Mouse (Mus musculus) lung, postnatal 25 days (tissue): ENCODE measurements around the gene Eif5a.
A peak's percentile ranks its signal among the peaks of the same experiment; 100 is the strongest.
"Not testable (repeated sequence)": the region's sequence is repeated elsewhere in the genome, so short reads cannot be mapped to it uniquely, and the experiment has no call there.

Experiments used
- DNase-seq: peaks from one replicate; pipeline ENCODE4 v3.0.0; 2022; ENCODE audit warnings: low spot score

Eif5a gene

DNA sequence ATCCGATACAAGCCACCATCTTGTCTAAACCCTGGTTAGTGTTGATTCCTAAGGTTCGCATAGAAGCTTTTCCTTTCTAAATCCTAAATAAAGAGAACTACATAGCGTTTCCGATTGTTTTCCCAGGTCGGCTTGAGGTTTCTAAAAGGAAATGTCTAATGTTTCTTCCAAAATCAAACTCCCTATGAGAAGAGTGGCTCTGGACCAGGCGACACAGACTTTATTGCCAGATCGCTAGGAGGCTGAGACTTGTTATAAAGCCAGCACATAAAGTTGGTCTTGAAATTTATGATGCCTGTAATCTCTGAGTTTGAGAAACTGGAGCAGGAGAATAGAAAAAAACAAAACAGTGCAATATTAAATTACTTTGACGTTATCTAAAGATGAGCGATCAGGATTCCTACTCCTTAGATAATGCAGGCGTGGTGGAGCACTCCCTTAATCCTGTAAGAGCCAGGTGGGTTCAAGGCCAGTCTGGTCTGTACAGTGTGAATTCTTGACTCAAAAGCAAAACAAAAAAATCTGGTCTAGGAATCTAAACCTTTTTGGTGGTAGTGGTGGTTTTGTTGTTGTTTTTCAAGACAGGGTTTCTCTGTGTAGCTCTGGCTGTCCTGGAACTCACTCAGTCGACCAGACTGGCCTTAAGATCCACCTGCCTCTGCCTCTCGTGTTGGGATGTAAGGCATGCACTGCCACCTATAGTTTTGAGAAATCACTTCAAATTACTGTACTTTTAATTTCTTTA is 426 bp upstream of the Eif5a start:
- no peak for DNase-seq

GRCm38 (mm10) chr11:69920266-69921031 is 1.3 kb downstream of the Eif5a start:
- no peak for DNase-seq

DNA sequence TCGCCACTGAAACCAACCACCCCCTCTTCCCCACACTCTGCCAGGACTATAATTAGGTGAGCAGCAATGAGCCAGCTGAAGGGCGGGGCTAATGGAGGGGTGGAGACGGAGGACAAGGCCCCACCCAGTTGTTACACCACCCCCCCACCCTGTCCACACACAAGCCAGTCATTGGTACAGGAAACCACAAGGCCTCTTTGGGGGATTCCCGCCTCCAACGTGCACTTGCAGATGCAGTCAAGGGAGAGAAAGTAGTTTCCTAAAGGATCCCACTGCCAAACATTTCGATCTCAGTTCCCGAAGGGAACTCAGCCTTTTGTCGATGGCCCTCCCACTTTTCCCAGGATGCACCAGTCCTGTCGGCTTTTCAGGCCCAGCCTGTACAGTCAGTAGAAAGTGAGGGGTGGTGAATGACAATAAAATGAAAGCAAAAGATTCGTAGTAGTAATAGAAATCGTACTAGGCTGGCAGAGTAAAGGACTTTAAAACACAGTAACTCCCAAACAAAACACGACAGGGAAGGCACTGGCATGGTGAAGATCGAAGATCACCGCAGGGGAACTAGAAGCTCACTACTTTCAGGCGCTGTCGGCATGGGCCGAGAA is 2.0 kb downstream of the Eif5a start:
- peak; percentile 85 for DNase-seq

GRCm38 (mm10) chr11:69919053-69919452 is 2.7 kb downstream of the Eif5a start:
- DNase-seq: no peak

DNA sequence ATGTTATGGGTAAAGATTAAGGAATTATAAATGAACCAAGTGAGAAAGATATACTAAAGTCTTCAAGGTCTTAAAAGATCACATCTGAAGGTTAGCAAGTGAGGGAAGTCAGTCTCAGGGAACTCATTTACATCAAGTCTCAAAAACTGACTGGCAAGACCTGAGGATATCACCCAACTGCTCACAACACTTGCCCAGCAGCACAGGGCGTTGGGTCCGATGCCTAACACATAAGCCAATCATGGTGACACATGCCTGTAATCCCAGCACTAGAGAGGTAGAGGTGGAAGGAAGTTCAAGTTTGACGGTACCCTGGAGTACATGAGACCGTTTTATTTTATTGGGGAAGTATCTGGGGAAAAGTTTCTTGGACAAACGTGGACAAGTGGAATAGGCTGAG is 3.6 kb downstream of the Eif5a start:
- no peak for DNase-seq

GRCm38 (mm10) chr11:69917379-69917948 is 4.3 kb downstream of the Eif5a start:
- DNase-seq: no peak

DNA sequence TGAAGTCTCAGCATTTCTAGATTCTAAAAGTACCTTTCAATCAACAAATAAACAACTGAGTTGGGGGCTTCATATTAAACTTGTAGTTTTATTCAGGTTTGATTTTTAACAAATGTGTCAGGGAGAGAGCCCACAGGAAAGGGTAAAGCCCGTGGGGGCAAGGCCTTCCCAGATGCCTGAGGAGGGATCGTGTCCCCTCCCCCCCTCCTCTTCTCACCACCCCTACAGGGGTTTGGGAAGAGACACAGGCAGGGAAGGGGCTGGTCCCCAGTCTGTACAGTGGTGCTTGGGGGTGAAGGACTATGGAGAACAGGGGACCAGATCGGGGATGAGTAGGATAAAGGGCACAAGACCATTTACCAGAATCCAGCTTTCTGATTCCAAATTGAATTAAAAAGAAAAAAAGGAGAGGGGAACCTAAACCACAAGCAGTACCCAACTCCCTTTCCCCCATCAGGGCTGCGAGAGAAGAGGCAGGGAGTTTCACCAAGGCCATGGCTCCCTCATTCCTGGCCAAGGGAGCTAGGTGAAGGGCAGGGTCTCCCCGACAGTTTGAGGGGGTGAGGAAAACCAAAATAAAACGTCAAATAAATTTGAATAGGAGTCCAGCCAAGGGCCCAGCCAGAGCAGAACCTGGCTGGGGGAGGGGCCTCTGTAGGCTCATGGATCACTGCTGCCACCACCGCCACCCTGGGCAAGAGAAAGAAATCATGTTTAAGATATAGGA is 4.9 kb downstream of the Eif5a start:
- DNase-seq: not testable (repeated sequence)

GRCm38 (mm10) chr11:69915667-69916627 is 5.8 kb downstream of the Eif5a start:
- DNase-seq: no peak

DNA sequence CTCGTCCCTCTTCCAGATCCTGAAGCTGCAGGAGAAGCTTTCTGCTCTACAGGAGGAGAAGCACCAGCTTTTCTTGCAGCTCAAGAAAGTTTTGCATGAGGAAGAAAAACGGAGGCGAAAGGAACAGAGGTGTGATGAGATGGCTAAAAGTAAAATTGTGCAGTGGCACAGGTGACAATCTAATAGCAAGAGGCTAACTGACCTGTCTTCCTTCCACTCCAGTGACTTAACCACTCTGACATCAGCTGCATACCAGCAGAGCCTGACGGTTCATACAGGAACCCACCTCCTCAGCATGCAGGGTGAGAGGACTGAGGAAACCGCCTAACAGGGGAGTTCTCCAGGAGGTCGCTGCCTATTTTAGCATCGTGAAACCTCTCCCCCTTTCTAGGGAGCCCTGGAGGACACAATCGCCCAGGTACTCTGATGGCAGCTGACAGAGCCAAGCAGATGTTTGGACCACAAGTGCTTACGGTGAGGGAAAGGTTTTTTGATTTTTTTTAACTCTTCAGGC is 6.8 kb downstream of the Eif5a start:
- DNase-seq: no peak

GRCm38 (mm10) chr11:69914372-69914764 is 7.4 kb downstream of the Eif5a start:
- no peak for DNase-seq

- peak; percentile 94 for DNase-seq
Measured at GRCm38 (mm10) chr11:69913554-69914371, 8.0 kb downstream of the Eif5a start, which contains the start of gene Gps2. Gene Gps2, plus strand, starts transcription at chr11:69913888.

GRCm38 (mm10) chr11:69912716-69913530 is 8.8 kb downstream of the Eif5a start:
- peak; percentile 75 for DNase-seq

DNA sequence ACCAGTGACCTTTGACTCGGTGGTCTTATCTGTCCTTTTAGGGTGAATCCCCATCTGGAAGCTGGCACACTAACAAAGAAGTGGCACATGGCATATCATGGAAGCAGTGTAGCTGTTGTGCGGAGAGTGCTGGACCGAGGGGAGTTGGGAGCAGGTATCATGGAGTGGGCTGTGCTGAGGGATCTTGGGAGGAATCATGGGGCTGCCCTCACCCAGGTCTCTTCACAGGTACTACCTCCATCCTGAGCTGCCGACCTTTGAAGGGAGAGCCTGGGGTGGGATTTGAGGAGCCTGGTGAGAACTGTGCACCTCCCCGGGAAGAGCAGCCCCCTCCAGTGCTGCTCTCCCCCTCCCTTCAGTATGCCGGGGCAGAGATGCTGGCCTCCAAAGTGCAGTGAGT is 10.1 kb downstream of the Eif5a start:
- DNase-seq: no peak

DNA sequence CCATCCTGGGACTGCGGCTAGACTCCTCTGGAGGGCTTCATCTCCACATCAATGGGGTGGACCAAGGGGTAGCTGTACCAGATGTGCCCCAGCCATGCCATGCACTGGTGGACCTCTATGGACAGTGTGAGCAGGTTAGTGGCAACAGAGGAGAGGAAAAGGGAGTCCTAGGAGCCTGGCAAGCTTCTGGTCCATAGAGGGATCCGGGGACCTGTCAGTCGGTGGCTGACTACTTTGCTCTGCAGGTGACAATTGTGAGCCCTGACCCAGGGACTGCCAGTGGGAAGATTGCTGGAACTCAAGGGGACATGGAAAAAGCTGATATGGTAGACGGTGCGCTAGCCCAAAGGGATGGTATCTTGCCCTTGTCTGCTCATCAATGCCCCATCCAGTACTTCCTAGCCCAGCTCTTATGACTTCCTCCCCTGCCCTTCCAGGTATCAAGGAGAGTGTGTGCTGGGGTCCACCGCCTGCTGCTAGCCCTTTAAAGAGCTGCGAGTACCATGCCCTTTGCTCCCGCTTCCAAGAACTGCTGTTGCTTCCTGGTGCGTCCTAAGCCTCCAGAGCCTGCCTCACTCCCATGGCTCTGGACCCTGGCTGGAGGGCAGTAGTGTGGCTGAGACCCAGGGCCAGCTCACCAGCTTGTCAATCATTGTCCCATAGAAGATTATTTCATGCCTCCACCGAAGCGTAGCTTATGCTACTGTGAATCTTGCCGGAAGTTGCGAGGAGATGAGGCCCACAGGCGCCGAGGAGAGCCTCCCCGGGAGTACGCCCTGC is 10.8 kb downstream of the Eif5a start:
- DNase-seq: no peak

DNA sequence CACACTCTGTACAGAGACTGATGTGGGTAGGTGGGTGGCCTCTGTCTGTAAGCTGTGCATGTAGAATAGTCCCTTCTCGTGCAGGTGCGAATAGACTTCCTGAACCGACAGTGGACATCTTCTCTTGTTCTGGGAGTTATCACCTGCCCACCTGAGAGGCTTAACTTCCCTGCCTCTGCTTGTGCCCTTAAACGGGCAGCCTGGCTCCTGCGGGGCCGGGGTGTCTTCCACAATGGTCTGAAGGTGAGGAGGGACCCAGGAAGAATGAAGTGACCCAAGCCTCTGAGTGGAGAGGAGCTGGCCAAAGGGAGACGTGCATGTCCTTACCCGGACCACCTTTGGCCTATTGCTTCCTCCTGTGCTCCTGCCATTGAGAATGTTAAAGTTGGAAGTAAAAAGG is 11.6 kb downstream of the Eif5a start:
- no peak for DNase-seq

GRCm38 (mm10) chr11:69909174-69909573 is 12.6 kb downstream of the Eif5a start:
- no peak for DNase-seq

DNA sequence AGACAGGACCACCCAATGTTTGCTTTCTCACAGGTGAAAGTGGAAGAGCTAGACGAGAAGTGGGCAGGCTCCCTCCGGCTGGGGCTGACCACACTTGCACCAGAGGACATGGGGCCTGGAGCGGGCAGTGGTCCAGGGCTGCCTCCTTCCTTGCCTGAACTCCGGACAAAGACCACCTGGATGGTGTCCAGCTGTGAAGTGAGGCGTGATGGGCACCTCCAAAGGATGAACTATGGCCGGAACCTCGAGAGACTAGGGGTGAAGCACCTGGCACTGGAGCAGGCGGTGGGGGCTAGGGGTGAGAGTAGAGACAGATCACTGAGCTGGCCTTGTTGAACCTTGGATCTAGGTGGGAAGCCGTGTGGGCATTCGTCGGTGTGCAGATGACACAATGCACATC is 13.1 kb downstream of the Eif5a start:
- no peak for DNase-seq

DNA sequence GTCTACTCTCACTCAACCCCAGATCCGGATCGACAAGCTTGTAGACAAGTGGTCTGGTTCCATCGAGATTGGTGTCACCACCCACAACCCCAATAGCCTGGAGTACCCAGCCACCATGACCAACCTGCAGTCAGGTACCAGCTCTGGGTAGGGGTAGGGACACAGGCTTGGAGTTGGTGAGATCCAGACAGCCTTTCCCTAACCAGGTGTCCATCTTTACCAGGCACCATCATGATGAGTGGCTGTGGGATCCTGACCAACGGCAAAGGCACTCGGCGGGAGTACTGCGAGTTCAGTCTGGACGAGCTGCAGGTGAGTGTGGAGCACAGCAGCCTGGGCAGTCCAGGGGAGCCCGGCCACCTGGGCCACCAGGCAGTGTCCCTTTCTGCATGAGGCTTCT is 17.4 kb downstream of the Eif5a start:
- no peak for DNase-seq
